Mouse (Mus musculus): ENCODE data around the gene Etfa.

Gene Etfa

GRCm38 (mm10) chr9:55423451-55424424, 88.3 kb downstream of the Etfa start:
- in situ Hi-C loops (cut with MboI, MseI): loop anchor here (5.0 kb wide), 1 partner anchor 99 kb away; no protein-coding TSS in a partner anchor

DNA sequence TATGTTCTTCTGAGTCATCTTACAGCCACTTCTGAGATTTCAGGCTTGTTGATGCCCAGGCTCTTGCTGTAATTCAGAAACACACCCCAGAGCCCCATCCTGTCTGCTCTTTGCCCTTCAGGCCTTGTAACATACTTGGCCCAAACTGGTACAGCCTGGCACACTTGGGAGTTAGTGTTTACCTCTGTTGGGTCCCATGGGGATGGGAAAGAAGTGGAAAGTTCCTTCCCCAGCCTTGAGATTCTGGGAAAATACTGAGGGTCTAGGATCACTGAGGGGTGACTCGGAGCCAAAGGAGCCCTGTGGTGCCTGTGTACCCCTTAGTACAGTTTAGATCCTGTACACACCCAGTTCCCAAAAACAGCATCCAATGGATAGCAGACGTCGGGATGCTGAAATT, 90.3 kb downstream of the Etfa start:
- in situ Hi-C loops (cut with MboI, MseI): loop anchor here (5.0 kb wide), 1 partner anchor 101 kb away; no protein-coding TSS in a partner anchor

DNA sequence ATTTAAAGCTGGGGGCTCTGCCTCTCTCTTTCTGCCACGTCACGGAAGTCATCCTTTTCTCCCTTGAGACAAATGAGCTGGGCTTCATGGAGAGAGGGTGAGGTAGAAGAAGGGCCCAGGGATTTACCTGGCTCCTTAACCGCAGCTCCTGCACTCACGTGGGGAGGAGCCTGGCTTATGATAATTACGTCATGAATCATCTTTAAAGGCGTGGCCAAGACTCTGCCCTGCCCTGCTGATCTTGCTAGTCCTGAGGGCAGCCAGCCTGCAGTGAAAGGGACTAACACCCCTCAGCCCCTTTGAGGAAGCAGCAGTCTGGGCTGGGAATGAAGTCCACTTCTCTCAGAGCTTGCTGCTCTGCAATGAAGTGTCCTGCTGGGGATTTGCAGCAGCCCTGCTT, 100.9 kb downstream of the Etfa start:
- in situ Hi-C loops (cut with MboI, MseI): no loop called here

- in situ Hi-C loops (cut with MboI, MseI): no loop called here
Measured at GRCm38 (mm10) chr9:55410430-55410829, 101.6 kb downstream of the Etfa start.

DNA sequence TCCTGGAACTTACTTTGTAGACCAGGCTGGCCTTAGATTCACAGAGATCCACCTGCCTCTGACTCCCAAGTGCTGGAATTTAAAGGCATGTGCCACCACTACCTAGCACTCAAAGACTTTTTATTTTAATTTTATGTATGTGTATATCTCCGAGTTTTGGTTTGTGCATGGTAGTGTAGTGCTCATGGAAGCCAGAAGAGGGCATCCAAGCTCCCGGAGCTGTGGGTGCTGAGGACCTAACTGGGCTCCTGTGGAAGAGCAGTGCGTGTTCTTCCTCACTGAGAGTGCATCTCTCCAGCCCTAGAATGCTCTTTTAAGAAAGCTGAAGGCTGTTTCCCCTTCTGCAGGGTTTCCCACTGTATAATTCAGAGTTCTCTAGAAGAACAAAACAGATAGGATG, 102.2 kb downstream of the Etfa start:
- in situ Hi-C loops (cut with MboI, MseI): no loop called here

- in situ Hi-C loops (cut with MboI, MseI): no loop called here
Measured at GRCm38 (mm10) chr9:55408851-55409250, 103.2 kb downstream of the Etfa start.

- in situ Hi-C loops (cut with MboI, MseI): no loop called here
Measured at GRCm38 (mm10) chr9:55406773-55407172, 105.3 kb downstream of the Etfa start.

GRCm38 (mm10) chr9:55404976-55405702, 106.9 kb downstream of the Etfa start:
- in situ Hi-C loops (cut with MboI, MseI): no loop called here
